Mouse (Mus musculus) midbrain, embryonic 15.5 days (tissue): ENCODE measurements around the gene Tmem199. TPM values are rescaled to one million over a fixed set of nuclear protein-coding genes. Genes with fewer than 3 reads are reported as not detected.

Source experiments
- ATAC-seq: fragments of 200-750 bp; cut with Nextera tagmentation; replicated peaks from 2 replicates; pipeline ENCODE4 v1.8.0; 2017; ENCODE audit warnings: moderate TSS enrichment
- H3K27ac ChIP-seq: fragments of 300-500 bp; sonication (generic); 2 replicates; pipeline ENCODE4 v1.5.1; 2015; ENCODE audit warnings: mild to moderate bottlenecking, inconsistent platforms
- H3K27me3 ChIP-seq: fragments of 300-500 bp; sonication (generic); replicated peaks from 2 replicates; pipeline ENCODE4 v1.6.1; 2015; ENCODE audit warnings: inconsistent platforms
- H3K36me3 ChIP-seq: fragments of 300-500 bp; sonication (generic); replicated peaks from 2 replicates; pipeline ENCODE4 v1.6.1; 2015; ENCODE audit warnings: inconsistent platforms
- H3K4me1 ChIP-seq: fragments of 300-500 bp; sonication (generic); 2 replicates; pipeline ENCODE4 v1.6.1; 2015; ENCODE audit warnings: inconsistent platforms
- H3K4me2 ChIP-seq: fragments of 300-500 bp; sonication (generic); 2 replicates; pipeline ENCODE4 v1.6.1; 2015; ENCODE audit warnings: inconsistent platforms, mild to moderate bottlenecking, moderate library complexity
- H3K4me3 ChIP-seq: fragments of 300-500 bp; sonication (generic); 2 replicates; pipeline ENCODE4 v1.5.1; 2015; ENCODE audit warnings: mild to moderate bottlenecking, inconsistent platforms
- H3K9ac ChIP-seq: fragments of 300-500 bp; sonication (generic); 2 replicates; pipeline ENCODE4 v1.6.1; 2015; ENCODE audit warnings: mild to moderate bottlenecking, inconsistent platforms
- H3K9me3 ChIP-seq: fragments of 300-500 bp; sonication (generic); 2 replicates; pipeline ENCODE4 v1.6.1; 2016; ENCODE audit warnings: inconsistent platforms
- WGBS: fragments of 180-500 bp; shearing (Covaris S2); methylation state at CpG from one replicate; pipeline ENCODE4 v1.1.7; 2015; ENCODE audit warnings: mixed read lengths; 5-methylcytosine and 5-hydroxymethylcytosine counted together
- polyA plus RNA-seq: library from polyadenylated mRNA; unstranded; fragments of >200 nt; fragmentation: Nextera tagmentation; extraction: Ambion mirVana; gene quantifications from 2 replicates; pipeline ENCODE4 v1.2.1, GENCODE M21; 2015

Gene Tmem199
- polyA plus RNA-seq, 1 experiment from 2014 or later: 90.5 TPM

GRCm38 (mm10) chr11:78521880-78522279 is 9.9 kb upstream of the Tmem199 start:
- no peak overlapping the region for H3K27ac ChIP-seq
- 91% methylated on average over 3 of the region's 3 CpGs for WGBS
- no peaks in the 10 kb centered on the region for H3K4me1 ChIP-seq
- H3K36me3 ChIP-seq: peaks cover 53% of the 10 kb centered on the region; the same call in 1 of the 2 replicates
- H3K27me3 ChIP-seq: no peaks in the 10 kb centered on the region
- H3K4me2 ChIP-seq: no peak overlapping the region
- H3K9me3 ChIP-seq: no peaks in the 10 kb centered on the region
- no peak overlapping the region for H3K9ac ChIP-seq
- ATAC-seq: no peak
- no peak overlapping the region for H3K4me3 ChIP-seq

- H3K9me3 ChIP-seq: no peaks in the 10 kb centered on the region
- ATAC-seq: no peak
- 87% methylated on average over 10 of the region's 10 CpGs for WGBS
These were observed 7.0 kb upstream of the Tmem199 start for GRCm38 (mm10) chr11:78518931-78519330.

DNA sequence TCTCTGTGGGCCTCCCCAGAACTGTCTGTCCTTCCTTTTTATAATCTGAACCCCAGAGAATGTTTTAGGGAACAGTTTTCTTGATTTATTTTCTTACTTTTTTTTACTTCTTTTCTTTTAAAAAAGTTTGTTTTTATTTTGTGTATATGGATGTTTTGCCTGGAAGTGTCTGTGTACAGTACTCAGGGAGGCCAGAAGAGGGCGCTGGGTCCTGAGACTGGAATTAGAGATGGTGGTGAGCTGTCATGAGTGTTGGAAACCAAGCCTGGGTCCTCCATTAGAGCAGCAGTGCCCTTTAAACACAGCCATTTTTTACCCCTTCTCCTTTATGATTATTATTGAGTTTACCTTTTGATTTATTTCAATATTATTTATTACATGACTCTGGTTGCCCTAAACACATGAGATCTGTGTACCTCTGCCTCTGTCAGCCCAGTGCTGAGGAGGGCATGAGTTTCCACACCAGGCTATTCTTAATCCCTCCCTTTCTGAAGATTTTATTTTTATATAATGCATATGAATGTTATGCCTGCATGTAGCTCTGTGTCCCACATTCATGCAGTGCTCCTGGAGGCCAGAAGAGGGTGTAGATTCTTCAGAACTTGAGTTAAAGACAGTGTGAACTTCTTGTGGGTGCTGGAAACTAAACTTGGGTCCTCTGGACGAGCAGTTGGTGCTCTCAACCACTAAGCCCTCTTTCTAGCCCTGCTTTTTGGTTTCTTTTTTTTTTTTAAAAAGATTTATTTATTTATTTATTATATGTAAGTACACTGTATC is 3.8 kb upstream of the Tmem199 start:
- no peak overlapping the region for H3K4me2 ChIP-seq
- H3K4me1 ChIP-seq: peaks cover 22% of the 10 kb centered on the region
- ATAC-seq: no peak
- H3K9ac ChIP-seq: no peak overlapping the region
- H3K4me3 ChIP-seq: no peak overlapping the region
- H3K27ac ChIP-seq: no peak overlapping the region
- H3K36me3 ChIP-seq: peaks cover 32% of the 10 kb centered on the region; the same call in 1 of the 2 replicates
- 62% methylated on average over 2 of the region's 2 CpGs for WGBS
- H3K27me3 ChIP-seq: no peaks in the 10 kb centered on the region
- no peaks in the 10 kb centered on the region for H3K9me3 ChIP-seq

More at GRCm38 (mm10) chr11:78518931-78519330, 7.0 kb upstream of the Tmem199 start:
- peaks cover 42% of the 10 kb centered on the region; the same call in 1 of the 2 replicates for H3K36me3 ChIP-seq
- H3K27me3 ChIP-seq: no peaks in the 10 kb centered on the region
- H3K27ac ChIP-seq: no peak overlapping the region
- peaks cover under 1% of the 10 kb centered on the region; the same call in 1 of the 2 replicates for H3K4me1 ChIP-seq
- no peak overlapping the region for H3K9ac ChIP-seq
- no peak overlapping the region for H3K4me3 ChIP-seq
- no peak overlapping the region for H3K4me2 ChIP-seq

DNA sequence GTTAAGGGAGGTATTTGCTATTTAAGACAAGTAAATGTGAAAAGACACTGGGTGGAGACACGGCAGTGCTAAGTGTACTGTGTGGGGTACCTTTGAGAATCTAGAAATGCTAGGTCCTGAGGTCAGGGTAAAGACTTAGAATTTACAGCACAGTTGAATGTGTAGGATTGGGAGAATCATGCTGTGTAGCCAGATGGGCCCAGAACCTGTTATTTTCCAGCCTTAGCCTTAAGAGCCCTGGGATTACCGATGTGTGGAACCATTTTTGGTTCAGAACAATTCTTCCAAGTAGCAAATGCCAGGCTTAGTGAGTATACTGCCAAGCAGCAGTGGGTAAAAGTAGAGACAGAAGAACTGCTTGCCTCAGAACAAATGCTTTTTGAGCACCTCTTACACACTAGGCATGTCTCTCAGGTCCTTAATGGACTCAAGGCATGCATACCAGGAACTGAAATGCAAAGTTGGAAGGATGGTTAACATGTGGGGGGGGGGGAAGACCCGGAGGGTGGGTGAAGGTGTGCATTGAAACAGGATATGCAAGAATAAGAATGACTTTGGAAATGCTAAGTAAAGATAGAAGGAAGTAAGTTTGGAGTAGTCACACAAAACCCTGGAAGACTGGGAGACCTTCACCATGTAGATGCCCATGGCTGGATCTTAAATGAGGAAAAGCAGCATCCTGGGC is 1.3 kb upstream of the Tmem199 start:
- Histone ChIP-seq H3K4me3 (peak overlapping the region; percentile 95), H3K27me3 (no peaks in the 10 kb centered on the region), H3K36me3 (peaks cover 16% of the 10 kb centered on the region), H3K9me3 (no peaks in the 10 kb centered on the region), H3K4me1 (peaks cover 22% of the 10 kb centered on the region), H3K27ac (no peak overlapping the region), H3K9ac (peak overlapping the region; percentile 97), H3K4me2 (peak overlapping the region; percentile 98)
- no peak for ATAC-seq
- WGBS: 73% methylated on average over 3 of the region's 3 CpGs

DNA sequence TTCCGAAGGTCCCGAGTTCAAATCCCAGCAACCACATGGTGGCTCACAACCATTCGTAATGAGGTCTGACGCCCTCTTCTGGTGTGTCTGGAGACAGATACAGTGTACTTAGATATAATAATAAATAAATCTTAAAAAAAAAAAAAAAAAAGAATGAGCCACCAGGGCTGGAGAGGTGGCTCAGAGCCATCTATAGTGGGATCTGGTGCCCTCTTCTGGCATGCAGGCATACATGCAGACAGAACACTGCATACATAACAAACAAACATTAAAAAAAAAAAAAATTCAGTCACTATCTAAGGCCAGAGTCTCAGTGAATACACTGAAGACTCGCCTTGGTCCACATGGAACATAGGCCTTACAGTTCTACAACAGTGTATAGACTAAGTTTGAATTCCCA is 2.8 kb downstream of the Tmem199 start:
- Histone ChIP-seq H3K9me3 (no peaks in the 10 kb centered on the region), H3K27ac (no peak overlapping the region), H3K36me3 (peaks cover 16% of the 10 kb centered on the region), H3K4me1 (peaks cover 22% of the 10 kb centered on the region), H3K4me3 (no peak overlapping the region), H3K27me3 (no peaks in the 10 kb centered on the region), H3K4me2 (no peak overlapping the region), H3K9ac (no peak overlapping the region)
- WGBS: 84% methylated on average over 5 of the region's 5 CpGs
- ATAC-seq: no peak

DNA sequence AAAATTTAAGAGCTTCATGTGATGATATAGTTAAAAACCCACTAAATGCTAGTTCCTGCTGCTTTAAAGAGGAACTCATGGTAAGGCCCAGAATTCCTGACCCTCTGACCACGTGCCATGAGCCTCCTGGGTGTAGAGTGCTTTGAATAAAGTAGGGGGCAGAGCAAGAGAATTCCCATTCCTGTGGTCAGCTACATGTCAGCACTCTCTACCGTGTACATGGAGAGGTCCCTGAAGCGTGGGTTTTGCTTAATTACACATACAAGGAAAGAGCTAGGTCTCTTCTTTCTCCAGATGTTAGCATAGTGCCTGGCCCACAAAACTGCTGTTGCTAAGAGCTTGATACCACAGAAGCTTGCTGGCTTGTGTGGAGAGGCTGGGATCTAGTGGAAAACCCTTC is 6.5 kb downstream of the Tmem199 start:
- H3K9me3 ChIP-seq: no peaks in the 10 kb centered on the region
- H3K4me2 ChIP-seq: no peak overlapping the region
- no peak for ATAC-seq
- peaks cover 6% of the 10 kb centered on the region; the same call in 1 of the 2 replicates for H3K27me3 ChIP-seq
- 85% methylated on average over 3 of the region's 3 CpGs for whole genome bisulfite sequencing
- no peak overlapping the region for H3K4me3 ChIP-seq
- H3K27ac ChIP-seq: no peak overlapping the region
- H3K4me1 ChIP-seq: no peaks in the 10 kb centered on the region
- peaks cover 16% of the 10 kb centered on the region for H3K36me3 ChIP-seq
- no peak overlapping the region for H3K9ac ChIP-seq

GRCm38 (mm10) chr11:78502909-78503650 is 8.9 kb downstream of the Tmem199 start, which contains the start of gene Sebox:
TSS of gene Sebox (plus strand) at chr11:78503447.
- Histone ChIP-seq H3K4me2 (no peak within 1 kb of the TSS), H3K9me3 (no peaks in the 10 kb centered on the region), H3K27me3 (peaks cover 6% of the 10 kb centered on the region; the same call in 1 of the 2 replicates), H3K9ac (no peak within 1 kb of the TSS), H3K27ac (no peak within 1 kb of the TSS), H3K4me1 (peaks cover 6% of the 10 kb centered on the region; the same call in 1 of the 2 replicates), H3K36me3 (peaks cover 14% of the 10 kb centered on the region), H3K4me3 (no peak within 1 kb of the TSS)
- no peak for ATAC-seq
- WGBS: 66% methylated on average over 7 of the region's 7 CpGs

DNA sequence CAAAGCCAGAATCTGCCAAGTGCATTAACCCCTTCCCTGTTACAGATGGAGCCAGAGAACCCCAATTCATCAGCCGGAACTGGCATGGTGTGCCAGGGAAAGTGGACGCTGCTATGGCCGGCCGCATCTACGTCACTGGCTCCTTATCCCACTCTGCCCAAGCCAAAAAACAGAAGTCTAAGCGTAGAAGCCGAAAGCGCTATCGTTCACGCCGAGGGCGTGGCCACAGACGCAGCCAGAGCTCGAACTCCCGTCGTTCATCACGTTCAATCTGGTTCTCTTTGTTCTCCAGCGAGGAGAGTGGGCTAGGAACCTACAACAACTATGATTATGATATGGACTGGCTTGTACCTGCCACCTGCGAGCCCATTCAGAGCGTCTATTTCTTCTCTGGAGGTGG is 10.4 kb downstream of the Tmem199 start:
- H3K27me3 ChIP-seq: peaks cover 6% of the 10 kb centered on the region; the same call in 1 of the 2 replicates
- no peak overlapping the region for H3K4me2 ChIP-seq
- no peaks in the 10 kb centered on the region for H3K9me3 ChIP-seq
- no peak overlapping the region for H3K27ac ChIP-seq
- peaks cover 5% of the 10 kb centered on the region; the same call in 1 of the 2 replicates for H3K36me3 ChIP-seq
- no peak overlapping the region for H3K4me3 ChIP-seq
- 85% methylated on average over 20 of the region's 20 CpGs for WGBS
- H3K9ac ChIP-seq: no peak overlapping the region
- peaks cover 12% of the 10 kb centered on the region for H3K4me1 ChIP-seq
- no peak for ATAC-seq

GRCm38 (mm10) chr11:78500623-78501202 is 11.3 kb downstream of the Tmem199 start:
- H3K27me3 ChIP-seq: peaks cover 6% of the 10 kb centered on the region; the same call in 1 of the 2 replicates
- peaks cover 20% of the 10 kb centered on the region for H3K4me1 ChIP-seq
- no peaks in the 10 kb centered on the region for H3K9me3 ChIP-seq
- ATAC-seq: no peak
- H3K9ac ChIP-seq: no peak overlapping the region
- no peak overlapping the region; the same call in 1 of the 2 replicates for H3K4me2 ChIP-seq
- no peak overlapping the region for H3K27ac ChIP-seq
- WGBS: 76% methylated on average over 9 of the region's 9 CpGs
- H3K4me3 ChIP-seq: no peak overlapping the region
- H3K36me3 ChIP-seq: 0 out of 2 replicates have a peak, but pooled peaks cover 3% of the 10 kb centered on the region

GRCm38 (mm10) chr11:78499543-78499942 is 12.4 kb downstream of the Tmem199 start:
- Histone ChIP-seq H3K4me3 (no peak overlapping the region), H3K27me3 (peaks cover 6% of the 10 kb centered on the region; the same call in 1 of the 2 replicates), H3K36me3 (no peaks in the 10 kb centered on the region), H3K4me1 (peaks cover 32% of the 10 kb centered on the region), H3K9me3 (no peaks in the 10 kb centered on the region), H3K9ac (no peak overlapping the region), H3K4me2 (no peak overlapping the region), H3K27ac (no peak overlapping the region)
- ATAC-seq: no peak
- 54% methylated on average over 16 of the region's 16 CpGs for WGBS

GRCm38 (mm10) chr11:78499004-78499403 is 13.0 kb downstream of the Tmem199 start, which contains the start of gene Vtn:
TSS of gene Vtn (plus strand) at chr11:78499091.
- H3K27ac ChIP-seq: peak within 1 kb of the TSS; percentile 93
- H3K4me2 ChIP-seq: peak within 1 kb of the TSS; percentile 74
- peak within 1 kb of the TSS; percentile 70 for H3K4me3 ChIP-seq
- H3K9ac ChIP-seq: peak within 1 kb of the TSS; percentile 87
- H3K9me3 ChIP-seq: no peaks in the 10 kb centered on the region
- peaks cover 36% of the 10 kb centered on the region for H3K4me1 ChIP-seq
- WGBS: 46% methylated on average over 7 of the region's 7 CpGs
- H3K27me3 ChIP-seq: peaks cover 6% of the 10 kb centered on the region; the same call in 1 of the 2 replicates
- ATAC-seq: no peak
- no peaks in the 10 kb centered on the region for H3K36me3 ChIP-seq
